Mouse (Mus musculus): ENCODE results near the gene Evc. TPM values are rescaled to one million over a fixed set of nuclear protein-coding genes. Genes with fewer than 3 reads are reported as not detected.

Evc gene
- polyA plus RNA-seq (2017; shearing (Covaris generic)): not detected

DNA sequence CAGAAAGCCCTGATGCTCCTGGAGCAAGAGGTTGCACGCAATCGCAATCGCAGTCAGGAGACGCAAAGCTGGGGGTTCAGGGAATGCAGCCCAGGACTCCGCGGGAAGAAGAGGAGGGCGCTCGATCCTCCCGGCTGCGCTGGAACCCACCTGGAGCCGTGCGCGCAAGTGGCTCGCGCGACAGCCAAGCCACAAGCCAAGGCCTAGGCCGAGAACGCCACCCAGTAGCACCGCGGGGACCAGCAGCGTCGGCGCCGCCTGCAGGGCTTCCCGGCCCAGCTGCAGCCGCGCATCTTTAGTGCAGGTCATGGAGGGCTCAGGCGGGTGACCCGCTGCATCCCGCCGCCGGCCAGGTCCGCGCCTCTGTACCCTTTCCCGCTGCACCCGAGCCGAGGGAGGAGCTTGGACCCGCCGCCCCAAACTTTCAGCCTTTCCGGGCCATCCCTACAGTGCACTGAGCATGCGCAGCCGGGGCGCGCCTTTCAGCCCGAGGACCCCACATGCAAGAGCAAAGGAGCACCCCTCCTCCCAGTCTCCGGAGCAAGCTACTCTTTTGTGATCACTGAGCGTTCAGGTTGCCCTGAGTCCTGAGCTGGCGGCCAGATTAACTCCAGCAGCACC, at the start of gene Evc:
Gene Evc, minus strand, starts transcription at position 410 of the 621 bp plus-strand sequence.

DNA sequence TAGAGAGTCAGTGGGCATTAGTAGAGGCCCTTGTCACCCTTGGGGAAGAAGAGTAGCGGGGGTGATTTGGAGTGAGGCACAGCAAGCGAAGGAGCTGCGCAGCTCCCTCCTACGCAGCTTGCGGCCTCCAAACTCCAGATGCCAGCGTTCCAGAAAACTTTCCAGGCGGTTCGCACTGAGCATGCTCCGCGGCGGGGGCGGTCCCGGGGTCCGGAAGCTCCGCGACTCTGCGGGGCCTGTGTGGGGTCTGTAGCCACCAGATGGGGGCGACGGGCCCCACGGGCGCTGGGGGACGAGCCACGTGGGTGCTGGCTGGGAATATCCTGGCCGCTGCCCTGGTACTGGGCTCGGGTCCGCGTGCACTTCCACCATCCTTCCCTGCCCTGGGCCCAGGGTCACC, 1.6 kb upstream of the Evc start, which contains the start of gene Evc2:
Gene Evc2, plus strand, starts transcription at position 212 of the 400 bp plus-strand sequence.

DNA sequence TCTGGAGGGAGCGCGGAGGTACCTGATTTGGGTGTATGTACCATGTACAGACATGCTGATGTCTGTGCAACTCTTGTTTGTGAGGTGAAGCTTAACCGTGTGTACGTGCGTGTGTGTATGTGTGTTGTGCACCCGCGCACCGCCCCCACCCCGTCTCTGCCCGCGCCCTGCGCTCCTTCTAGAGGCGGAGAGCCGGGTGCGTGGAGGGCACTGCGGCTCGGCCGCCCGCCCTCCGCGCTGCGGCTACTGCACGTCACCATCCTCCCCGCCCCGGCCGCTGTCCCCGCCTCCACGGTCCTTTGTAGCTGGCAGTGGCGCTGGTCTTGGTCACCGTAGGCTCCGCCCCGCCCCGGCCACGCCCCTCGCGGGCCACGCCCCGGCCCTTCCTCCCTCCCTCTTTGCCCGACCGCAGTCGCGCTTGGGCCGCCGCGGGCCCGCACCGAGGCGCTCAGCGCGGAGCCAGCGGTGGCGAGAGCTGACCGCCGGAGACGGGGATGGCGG, 95.0 kb downstream of the Evc start, which contains the start of gene Crmp1:
Gene Crmp1, plus strand, starts transcription at position 290 of the 501 bp plus-strand sequence.

Other genes with a start within 250 kb of the Evc start
- gene Crmp1, start 95.0 kb downstream of the Evc start, polyA plus RNA-seq (2017; shearing (Covaris generic)): 11.3 TPM
- gene Evc2, start 1.6 kb upstream of the Evc start, polyA plus RNA-seq (2017; shearing (Covaris generic)): not detected